Mouse (Mus musculus) forebrain, embryonic 11.5 days (tissue): ENCODE measurements around the gene Tiam2. TPM values are rescaled to one million over a fixed set of nuclear protein-coding genes. Genes with fewer than 3 reads are reported as not detected.

ENCODE experiments used
- ATAC-seq: fragments of 200-750 bp; cut with Nextera tagmentation; replicated peaks from 2 replicates; pipeline ENCODE4 v1.8.0; 2017; ENCODE audit warnings: moderate TSS enrichment; ENCODE audit not compliant: low FRiP score
- DNase-seq: peaks from one replicate; pipeline ENCODE4 v3.0.0-alpha.2; 2017; ENCODE audit warnings: low spot score
- H3K27ac ChIP-seq: fragments of 300-500 bp; sonication (generic); 2 replicates; pipeline ENCODE4 v1.5.1; 2014; ENCODE audit warnings: low read depth, low read length
- H3K27me3 ChIP-seq: fragments of 300-500 bp; sonication (generic); 2 replicates; pipeline ENCODE4 v1.6.1; 2014; ENCODE audit warnings: mild to moderate bottlenecking, low read length, mixed read lengths; ENCODE audit not compliant: control insufficient read depth, insufficient read depth
- H3K36me3 ChIP-seq: fragments of 300-500 bp; sonication (generic); 2 replicates; pipeline ENCODE4 v1.6.1; 2014; ENCODE audit warnings: mild to moderate bottlenecking, low read length, moderate library complexity, mixed read lengths; ENCODE audit not compliant: control insufficient read depth, insufficient read depth
- H3K4me1 ChIP-seq: fragments of 300-500 bp; sonication (generic); replicated peaks from 2 replicates; pipeline ENCODE4 v1.6.1; 2014; ENCODE audit warnings: low read length, mixed read lengths; ENCODE audit not compliant: control insufficient read depth, insufficient read depth
- H3K4me2 ChIP-seq: fragments of 300-500 bp; sonication (generic); 2 replicates; pipeline ENCODE4 v1.6.1; 2014; ENCODE audit warnings: low read depth, mild to moderate bottlenecking, low read length, moderate library complexity, mixed read lengths; ENCODE audit not compliant: severe bottlenecking
- H3K4me3 ChIP-seq: fragments of 300-500 bp; sonication (generic); 2 replicates; pipeline ENCODE4 v1.5.1; 2014; ENCODE audit warnings: low read depth, low read length
- H3K9ac ChIP-seq: fragments of 300-500 bp; sonication (generic); 2 replicates; pipeline ENCODE4 v1.6.1; 2014; ENCODE audit warnings: low read length
- H3K9me3 ChIP-seq: fragments of 300-500 bp; sonication (generic); 2 replicates; pipeline ENCODE4 v1.6.1; 2016; ENCODE audit warnings: low read length, mixed read lengths; ENCODE audit not compliant: control insufficient read depth
- WGBS: fragments of 180-500 bp; shearing (Covaris S2); extraction: QIAGEN DNeasy Blood & Tissue Kit; methylation state at CpG from one replicate; pipeline ENCODE4 v1.1.7; 2014; 5-methylcytosine and 5-hydroxymethylcytosine counted together
- polyA plus RNA-seq: library from polyadenylated mRNA; unstranded; fragments of >200 nt; fragmentation: Nextera tagmentation; extraction: Ambion mirVana; gene quantifications from 2 replicates; pipeline ENCODE4 v1.2.1, GENCODE M21; 2014

The Tiam2 gene
- polyA plus RNA-seq, 1 experiment from 2014 or later = 7.4 TPM

- no peaks in the 10 kb centered on the region for H3K9me3 ChIP-seq
- no peak for ATAC-seq
- H3K4me3 ChIP-seq = no peak overlapping the region
- no peaks in the 10 kb centered on the region for H3K36me3 ChIP-seq
- DNase-seq = no peak
- no peak overlapping the region for H3K9ac ChIP-seq
- H3K4me2 ChIP-seq = no peak overlapping the region
- H3K4me1 ChIP-seq = no peaks in the 10 kb centered on the region
- peaks cover 34% of the 10 kb centered on the region for H3K27me3 ChIP-seq
- WGBS = 70% methylated on average over 3 of the region's 3 CpGs
- no peak overlapping the region for H3K27ac ChIP-seq
These were observed 90.0 kb downstream of the Tiam2 start for GRCm38 (mm10) chr17:3416401-3416800.

GRCm38 (mm10) chr17:3419368-3419928 is 93.1 kb downstream of the Tiam2 start:
- WGBS = 75% methylated on average over 10 of the region's 10 CpGs
- ATAC-seq = no peak

GRCm38 (mm10) chr17:3420148-3420547 is 93.8 kb downstream of the Tiam2 start:
- WGBS = 90% methylated on average over 4 of the region's 4 CpGs
- no peak overlapping the region for H3K27ac ChIP-seq
- H3K27me3 ChIP-seq = peaks cover 5% of the 10 kb centered on the region
- no peak overlapping the region for H3K4me2 ChIP-seq
- H3K4me1 ChIP-seq = no peaks in the 10 kb centered on the region
- no peak overlapping the region for H3K9ac ChIP-seq
- ATAC-seq (no peak), DNase-seq (no peak)
- no peaks in the 10 kb centered on the region for H3K9me3 ChIP-seq
- H3K36me3 ChIP-seq = no peaks in the 10 kb centered on the region
- H3K4me3 ChIP-seq = no peak overlapping the region

More at GRCm38 (mm10) chr17:3419368-3419928, 93.1 kb downstream of the Tiam2 start:
- no peak overlapping the region for H3K4me3 ChIP-seq
- no peaks in the 10 kb centered on the region for H3K36me3 ChIP-seq
- H3K4me2 ChIP-seq = no peak overlapping the region
- peaks cover 12% of the 10 kb centered on the region for H3K27me3 ChIP-seq
- H3K9me3 ChIP-seq = no peaks in the 10 kb centered on the region
- no peak overlapping the region for H3K9ac ChIP-seq
- no peak overlapping the region for H3K27ac ChIP-seq
- no peak for DNase-seq
- no peaks in the 10 kb centered on the region for H3K4me1 ChIP-seq

GRCm38 (mm10) chr17:3423416-3423815 is 97.0 kb downstream of the Tiam2 start:
- DNase-seq (no peak), ATAC-seq (no peak)
- Histone ChIP-seq H3K4me3 (no peak overlapping the region), H3K27me3 (no peaks in the 10 kb centered on the region), H3K9ac (no peak overlapping the region), H3K27ac (no peak overlapping the region), H3K4me2 (no peak overlapping the region), H3K36me3 (no peaks in the 10 kb centered on the region), H3K9me3 (no peaks in the 10 kb centered on the region), H3K4me1 (no peaks in the 10 kb centered on the region)
- WGBS = 90% methylated on average over 2 of the region's 2 CpGs

GRCm38 (mm10) chr17:3428659-3429058 is 102.3 kb downstream of the Tiam2 start:
- Histone ChIP-seq H3K4me1 (no peaks in the 10 kb centered on the region), H3K27me3 (no peaks in the 10 kb centered on the region), H3K4me3 (no peak overlapping the region), H3K4me2 (no peak overlapping the region), H3K36me3 (no peaks in the 10 kb centered on the region), H3K9me3 (no peaks in the 10 kb centered on the region), H3K9ac (no peak overlapping the region), H3K27ac (no peak overlapping the region)
- DNase-seq (no peak), ATAC-seq (no peak)
- 96% methylated on average over 9 of the region's 9 CpGs for WGBS

GRCm38 (mm10) chr17:3432590-3433498 is 106.5 kb downstream of the Tiam2 start:
- no peak overlapping the region for H3K9ac ChIP-seq
- H3K36me3 ChIP-seq = no peaks in the 10 kb centered on the region
- H3K4me1 ChIP-seq = no peaks in the 10 kb centered on the region
- ATAC-seq (no peak), DNase-seq (no peak)
- H3K4me3 ChIP-seq = no peak overlapping the region
- no peak overlapping the region for H3K4me2 ChIP-seq
- no peak overlapping the region for H3K27ac ChIP-seq
- no peaks in the 10 kb centered on the region for H3K27me3 ChIP-seq
- WGBS = 73% methylated on average over 10 of the region's 10 CpGs
- H3K9me3 ChIP-seq = no peaks in the 10 kb centered on the region

GRCm38 (mm10) chr17:3433521-3434271 is 107.3 kb downstream of the Tiam2 start:
- Histone ChIP-seq H3K4me1 (no peaks in the 10 kb centered on the region), H3K36me3 (no peaks in the 10 kb centered on the region), H3K9ac (no peak overlapping the region), H3K27ac (no peak overlapping the region), H3K9me3 (no peaks in the 10 kb centered on the region), H3K4me3 (no peak overlapping the region), H3K4me2 (no peak overlapping the region), H3K27me3 (no peaks in the 10 kb centered on the region)
- no peak for ATAC-seq
- DNase-seq = no peak
- 92% methylated on average over 3 of the region's 3 CpGs for WGBS

- H3K9me3 ChIP-seq = no peaks in the 10 kb centered on the region
- no peak overlapping the region for H3K27ac ChIP-seq
- no peaks in the 10 kb centered on the region for H3K36me3 ChIP-seq
- no peaks in the 10 kb centered on the region for H3K4me1 ChIP-seq
- DNase-seq (no peak), ATAC-seq (no peak)
- H3K9ac ChIP-seq = no peak overlapping the region
- no peaks in the 10 kb centered on the region for H3K27me3 ChIP-seq
- no peak overlapping the region for H3K4me2 ChIP-seq
- H3K4me3 ChIP-seq = no peak overlapping the region
- WGBS = 95% methylated on average over 1 of the region's 1 CpGs
These were observed 108.9 kb downstream of the Tiam2 start for GRCm38 (mm10) chr17:3435299-3435698.
